Mouse (Mus musculus) liver, embryonic 14 days (tissue): ENCODE results near the gene Mup15. TPM values are rescaled to one million over a fixed set of nuclear protein-coding genes. Genes with fewer than 3 reads are reported as not detected.

Experiments
- polyA plus RNA-seq: library from polyadenylated mRNA; depleted of rRNA; stranded (reverse); fragments of >200 nt; gene quantifications from 2 replicates; pipeline ENCODE4 v1.2.3, GENCODE M21; 2012; rRNA removed

Gene Mup15
- polyA plus RNA-seq, result not detected in 2 replicates

GRCm38 (mm10) chr4:61439643-61440042 lies at the start of gene Mup15:
Gene Mup15 (minus strand): TSS chr4:61439743.

Other genes starting within 250 kb of the Mup15 start
- not detected in 2 replicates for gene Mup13, start 211.5 kb downstream of the Mup15 start, polyA plus RNA-seq
- gene Mup14, start 135.7 kb downstream of the Mup15 start, polyA plus RNA-seq, result not detected in 2 replicates
- not detected in 2 replicates for gene Mup16, start 79.8 kb upstream of the Mup15 start, polyA plus RNA-seq
- not detected in 2 replicates for gene Mup17, start 156.1 kb upstream of the Mup15 start, polyA plus RNA-seq
- gene Mup18, start 234.4 kb upstream of the Mup15 start, polyA plus RNA-seq, result not detected in 2 replicates